Mouse (Mus musculus): ENCODE measurements at regions not wholly inside any gene's neighbourhood (a gene's known extent, or its start where the extent isn't known, plus 50 kb on each side); places are given as distances from the start of the nearest gene placed in this dataset.

- intact Hi-C loops (cut with DNase I): no loop called here
- DNase-seq: no peak
These were observed 56.6 kb upstream of the Rpl38 start for GRCm38 (mm10) chr11:114611690-114612089.

DNA sequence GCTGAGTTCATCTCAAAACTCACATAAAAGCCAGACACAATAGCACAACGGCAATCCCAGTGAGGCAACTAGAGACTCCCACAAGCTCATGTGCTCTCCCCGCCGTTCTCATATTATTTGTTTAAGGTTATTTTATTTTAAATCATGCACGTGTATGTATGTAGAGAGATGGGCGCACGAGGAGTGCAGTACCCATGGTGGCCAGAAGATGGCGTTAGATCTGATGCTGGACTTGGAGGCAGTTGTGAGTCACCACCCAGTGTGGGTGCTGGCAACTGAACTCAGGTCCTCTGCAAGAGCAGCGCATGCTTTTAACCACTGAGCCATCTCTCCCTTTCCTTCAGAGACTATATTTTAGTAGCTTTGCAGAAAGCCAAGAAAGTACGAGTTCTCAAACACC is 60.3 kb upstream of the Rpl38 start:
- intact Hi-C loops (cut with DNase I): no loop called here
- DNase-seq: no peak

DNA sequence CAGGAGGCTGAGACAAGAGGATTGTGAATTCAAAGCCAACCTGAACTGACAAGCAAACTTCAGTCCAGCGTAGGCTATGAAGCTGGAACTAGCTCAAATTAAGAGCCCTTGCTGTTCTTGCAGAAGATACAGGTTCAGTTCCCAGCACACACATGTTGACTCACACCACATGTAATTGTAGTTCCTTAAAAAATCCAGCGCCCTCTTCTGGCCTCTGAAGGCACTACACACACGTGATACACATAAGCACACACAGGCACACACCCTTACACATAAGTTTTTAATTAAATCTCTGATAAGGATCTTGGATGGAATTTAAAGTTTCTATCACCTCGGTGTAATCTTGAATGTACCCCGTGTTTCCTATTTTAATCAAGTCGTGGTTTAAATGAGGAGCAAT is 65.2 kb upstream of the Rpl38 start:
- DNase-seq: no peak
- intact Hi-C loops (cut with DNase I): no loop called here

DNA sequence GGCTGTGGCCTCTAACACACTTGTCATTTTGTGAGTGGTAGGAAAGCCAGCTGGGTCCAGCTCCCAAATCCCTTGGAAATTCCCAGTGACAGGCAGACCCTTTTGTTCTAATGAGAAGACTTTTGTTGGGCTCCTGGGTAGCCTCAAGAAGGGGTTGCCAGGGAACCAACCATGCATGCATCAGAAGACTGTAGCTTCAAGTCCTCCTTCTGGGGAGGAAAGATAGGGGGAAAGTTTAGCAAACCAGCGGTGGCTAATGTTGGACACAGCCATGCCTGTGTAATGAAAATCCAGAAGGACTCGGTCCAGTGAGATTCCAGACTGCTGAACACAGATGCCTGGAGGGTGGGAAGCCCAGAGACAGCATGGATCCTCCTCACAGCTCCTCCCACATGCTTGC is 71.1 kb upstream of the Rpl38 start:
- no peak for DNase-seq
- intact Hi-C loops (cut with DNase I): no loop called here

DNA sequence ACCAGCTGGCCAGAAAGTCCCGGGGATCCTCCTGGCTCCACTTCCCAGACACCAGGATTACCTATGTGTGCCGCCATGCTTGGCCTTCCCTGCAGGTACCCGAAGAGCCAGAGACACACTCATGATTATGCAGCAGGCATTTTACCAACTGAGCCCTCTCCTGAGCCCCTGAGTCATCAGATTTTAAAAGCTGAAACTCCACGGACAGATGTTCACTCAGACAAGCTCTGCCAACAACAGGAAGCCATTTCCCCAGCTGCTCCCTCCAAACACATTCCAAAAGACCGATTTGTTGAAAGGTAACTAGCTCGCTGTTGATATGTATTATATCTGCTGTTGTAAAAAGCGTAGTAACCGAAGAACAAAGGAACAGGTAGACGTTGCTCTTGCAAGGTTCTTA is 75.4 kb upstream of the Rpl38 start:
- intact Hi-C loops (cut with DNase I): no loop called here
- no peak for DNase-seq

DNA sequence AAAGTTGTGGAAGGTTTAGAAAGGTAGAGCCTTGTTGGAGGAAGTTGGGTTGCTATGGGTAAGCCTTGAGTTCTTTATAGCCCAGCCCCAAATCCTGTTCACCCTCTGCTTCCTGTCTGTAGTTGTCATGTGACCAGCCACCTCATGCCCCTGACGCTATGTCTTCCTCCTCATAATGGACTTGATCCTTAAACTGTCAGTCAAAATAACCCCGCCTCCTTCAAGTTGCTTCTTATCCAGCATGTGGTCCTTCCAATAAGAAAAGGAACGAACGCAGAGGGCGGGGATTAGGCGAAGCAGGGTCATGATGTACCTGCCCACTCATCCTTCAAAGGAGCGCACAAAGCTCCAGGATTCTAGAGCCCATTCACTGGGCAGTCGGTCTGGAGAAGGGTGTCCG is 79.8 kb upstream of the Rpl38 start:
- intact Hi-C loops (cut with DNase I): no loop called here
- DNase-seq: no peak

DNA sequence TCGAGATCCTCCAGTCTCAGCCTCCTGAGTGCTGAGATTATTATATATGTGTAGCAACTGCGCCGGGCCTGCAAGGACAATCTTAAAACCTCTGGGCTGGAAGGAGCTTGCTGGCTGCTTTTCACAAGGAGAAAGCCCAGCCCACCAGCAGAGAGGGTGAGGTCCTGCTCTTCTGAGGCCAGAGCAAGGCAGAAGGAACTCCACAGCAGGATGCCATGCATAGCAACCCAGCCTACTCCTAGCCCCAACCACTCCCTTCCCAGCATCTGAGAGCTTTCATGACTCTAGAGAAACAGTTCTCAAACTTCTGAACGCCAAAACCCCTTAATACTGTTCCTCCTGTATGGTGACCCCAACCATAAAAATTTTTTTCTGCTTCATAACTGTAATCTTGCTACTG is 80.3 kb upstream of the Rpl38 start:
- intact Hi-C loops (cut with DNase I): no loop called here
- no peak for DNase-seq

- DNase-seq: no peak
- intact Hi-C loops (cut with DNase I): no loop called here
These were observed 81.9 kb upstream of the Rpl38 start for GRCm38 (mm10) chr11:114586400-114586799.

- DNase-seq: no peak
- intact Hi-C loops (cut with DNase I): no loop called here
These were observed 83.5 kb upstream of the Rpl38 start for GRCm38 (mm10) chr11:114584804-114585203.

- no peak for DNase-seq
- intact Hi-C loops (cut with DNase I): no loop called here
These were observed 84.2 kb upstream of the Rpl38 start for GRCm38 (mm10) chr11:114584146-114584545.

DNA sequence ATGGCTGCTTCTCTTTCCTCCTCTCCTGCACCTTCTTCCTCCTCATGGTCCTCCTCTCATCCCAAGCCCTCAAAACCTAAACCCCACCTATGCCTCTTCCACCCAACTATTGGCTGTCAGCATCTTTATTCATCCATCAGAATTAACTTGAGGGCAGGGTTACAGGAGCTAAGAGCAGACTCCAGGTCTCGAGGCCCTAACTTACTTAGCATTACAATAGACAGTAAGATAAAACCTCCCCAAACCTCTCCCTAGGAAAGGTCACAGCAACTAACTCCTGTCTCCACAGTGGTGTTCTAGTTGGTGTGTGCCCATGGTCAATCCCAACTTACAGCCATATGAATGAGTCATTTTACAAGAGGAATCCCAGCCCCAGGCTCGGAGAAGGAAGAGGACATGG is 88.3 kb upstream of the Rpl38 start:
- DNase-seq: no peak
- intact Hi-C loops (cut with DNase I): no loop called here

DNA sequence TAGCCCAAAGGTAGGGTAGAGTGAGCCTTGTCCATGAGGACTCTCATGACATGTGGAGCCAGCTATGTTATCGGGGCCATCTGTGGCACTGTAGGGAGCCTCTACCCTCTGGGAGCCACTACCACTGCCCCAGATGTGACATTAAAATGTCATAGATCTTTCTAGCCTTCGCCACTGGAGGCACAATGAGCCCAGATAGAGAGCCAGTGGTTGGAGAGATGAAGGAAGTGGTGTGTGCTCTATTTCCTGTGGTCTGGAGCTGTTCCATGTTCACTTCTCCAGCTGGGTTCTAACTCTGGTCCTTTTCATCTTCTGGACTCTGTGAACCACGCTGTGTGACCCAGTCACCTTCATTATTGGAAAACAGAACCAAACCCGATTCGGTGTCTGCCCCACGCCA is 89.8 kb upstream of the Rpl38 start:
- no peak for DNase-seq
- intact Hi-C loops (cut with DNase I): no loop called here

- DNase-seq: no peak
- intact Hi-C loops (cut with DNase I): no loop called here
These were observed 91.5 kb upstream of the Rpl38 start for GRCm38 (mm10) chr11:114576803-114577202.

- intact Hi-C loops (cut with DNase I): no loop called here
- no peak for DNase-seq
These were observed 97.0 kb upstream of the Rpl38 start for GRCm38 (mm10) chr11:114571144-114571869.

DNA sequence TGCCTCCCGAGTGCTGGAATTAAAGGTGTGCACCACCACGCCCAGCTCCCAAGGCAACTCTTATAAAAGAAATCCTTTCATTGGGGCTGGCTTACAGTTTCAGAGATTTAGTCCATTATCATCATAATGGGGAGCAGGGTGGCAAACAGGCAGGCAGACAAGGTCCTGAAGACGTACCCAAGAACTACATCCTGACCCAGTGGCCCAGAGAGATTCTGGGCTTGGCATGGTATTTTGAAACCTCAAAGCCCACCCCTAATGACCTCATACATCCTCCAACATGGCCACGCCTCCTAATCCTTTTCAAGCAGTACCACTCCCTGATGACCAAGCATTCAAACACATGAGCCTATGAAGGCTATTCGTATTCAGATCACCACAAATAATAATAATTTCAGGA is 98.2 kb upstream of the Rpl38 start:
- DNase-seq: no peak
- intact Hi-C loops (cut with DNase I): no loop called here

GRCm38 (mm10) chr11:114567814-114568800 is 100.2 kb upstream of the Rpl38 start:
- intact Hi-C loops (cut with DNase I): no loop called here
- DNase-seq: no peak

DNA sequence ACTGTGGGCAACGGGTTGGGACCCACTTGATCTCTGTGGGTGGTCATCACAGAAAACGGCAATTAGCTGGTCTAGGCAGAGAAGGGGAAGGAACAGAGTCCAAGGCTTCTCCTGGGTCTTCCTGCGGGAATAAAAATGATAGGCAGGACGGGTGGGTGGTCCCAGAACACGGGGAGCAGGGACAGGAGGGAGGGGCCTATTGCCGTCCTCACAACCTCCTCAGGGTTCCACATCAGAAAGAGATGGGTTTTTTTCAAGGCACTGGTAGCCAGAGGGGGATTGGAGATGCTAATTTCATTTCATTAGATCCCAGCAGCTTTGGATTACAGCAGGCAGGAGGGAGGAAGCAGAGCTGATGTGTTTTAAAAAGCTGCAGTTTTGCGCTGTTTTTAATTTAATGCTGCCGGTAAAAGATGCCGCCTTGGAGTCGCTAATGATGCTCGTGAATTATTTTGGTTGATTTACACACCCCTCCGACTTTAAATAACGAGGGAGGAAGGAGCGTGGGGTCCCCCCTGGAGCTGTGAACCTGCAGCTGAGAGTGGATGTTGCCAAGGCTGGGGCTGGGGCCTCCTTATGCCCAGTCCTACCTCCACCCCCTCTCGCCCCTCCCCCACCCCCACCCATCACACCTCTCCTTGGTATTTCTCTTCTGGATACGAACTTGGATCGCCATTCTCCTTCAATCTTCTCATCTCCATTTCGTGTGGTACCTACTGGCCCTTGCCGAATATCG is 101.1 kb upstream of the Rpl38 start:
- DNase-seq: no peak
- intact Hi-C loops (cut with DNase I): no loop called here

DNA sequence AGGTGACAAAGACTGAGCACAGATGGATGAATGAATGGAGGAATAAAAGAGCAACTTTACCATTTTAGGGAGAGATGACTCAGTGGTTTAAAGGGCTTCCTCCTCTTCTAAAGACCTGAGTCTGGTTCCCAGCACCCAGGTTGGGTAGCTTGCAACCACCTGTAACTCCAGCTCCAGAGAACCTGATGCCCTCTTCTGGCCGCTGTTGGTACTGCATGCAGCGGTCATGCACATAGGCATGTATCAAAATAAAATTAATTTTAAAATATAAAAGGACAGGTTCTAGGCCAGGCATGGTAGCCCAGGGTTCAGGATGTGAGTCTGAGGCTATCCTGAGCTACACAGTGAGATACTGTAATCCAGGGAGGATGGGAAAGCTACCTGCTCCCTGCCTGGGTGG is 103.4 kb upstream of the Rpl38 start:
- DNase-seq: no peak
- intact Hi-C loops (cut with DNase I): no loop called here

GRCm38 (mm10) chr11:114563172-114563571 is 105.2 kb upstream of the Rpl38 start:
- no peak for DNase-seq
- intact Hi-C loops (cut with DNase I): no loop called here

GRCm38 (mm10) chr11:114554576-114554975 is 113.7 kb upstream of the Rpl38 start:
- intact Hi-C loops (cut with DNase I): no loop called here
- DNase-seq: no peak

DNA sequence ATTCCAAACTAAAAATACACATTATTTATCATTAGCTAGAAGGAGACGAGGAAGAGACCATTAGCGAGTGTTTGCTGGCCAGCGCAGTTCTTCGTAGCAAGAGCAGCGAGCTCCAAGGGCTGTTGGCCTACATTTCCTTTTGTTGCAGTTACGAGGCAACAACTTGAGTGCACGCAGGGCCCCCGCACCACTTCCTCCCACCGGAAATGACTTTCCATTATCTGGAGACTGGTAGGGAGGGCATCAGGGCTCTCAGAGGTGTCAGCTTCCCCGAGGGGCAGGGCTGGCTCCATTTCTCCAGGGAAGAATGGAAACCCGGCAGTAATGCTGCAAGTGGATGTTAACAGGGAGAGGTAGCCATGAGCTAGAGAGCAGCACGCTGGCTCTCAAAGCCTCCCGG is 114.3 kb upstream of the Rpl38 start:
- DNase-seq: no peak
- intact Hi-C loops (cut with DNase I): no loop called here
